Mouse (Mus musculus): ENCODE measurements around the gene Ptpn3.

DNA sequence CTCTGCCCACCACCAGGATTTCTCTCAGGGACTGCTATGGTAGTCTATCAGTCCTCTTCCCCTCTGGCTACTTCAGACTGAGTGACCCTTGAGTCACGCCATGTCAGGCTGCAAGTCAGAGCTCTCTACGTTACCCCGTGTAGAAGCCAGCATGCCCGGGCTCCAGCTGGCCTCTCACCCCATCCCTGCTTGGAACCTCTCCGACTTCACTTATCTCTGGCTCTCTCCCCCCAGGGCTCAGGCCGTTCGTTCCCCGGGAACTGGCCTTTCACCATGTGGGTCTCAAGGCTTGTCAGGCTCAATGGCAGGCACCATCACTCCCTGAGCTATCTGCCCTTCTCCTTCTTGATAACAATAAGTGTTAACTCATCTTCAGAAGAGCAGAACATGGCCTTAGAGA lies 33.3 kb downstream of the Ptpn3 start:
- TF ChIP-seq CTCF (IDR thresholded peaks at IDR 0.05; ENCODE audit: borderline replicate concordance, extremely low read depth, insufficient read depth, insufficient read length) (no peak), POLR2A (IDR thresholded peaks at IDR 0.05; ENCODE audit: borderline replicate concordance, extremely low read depth, insufficient read depth, insufficient read length, poor library complexity, severe bottlenecking) (no peak)
